Mouse (Mus musculus) lung, embryonic 14.5 days (tissue): Measurements from ENCODE around the gene Tdrd6. TPM values are rescaled to one million over a fixed set of nuclear protein-coding genes. Genes with fewer than 3 reads are reported as not detected.

Experiments used
- ATAC-seq: fragments of 200-750 bp; cut with Nextera tagmentation; 2 replicates; pipeline ENCODE4 v1.8.0; 2017; ENCODE audit warnings: mild to moderate bottlenecking, moderate TSS enrichment, moderate library complexity; ENCODE audit not compliant: insufficient read depth
- DNase-seq: peaks from one replicate; pipeline ENCODE4 v3.0.0-alpha.2; 2015
- H3K27ac ChIP-seq: fragments of 300-500 bp; sonication (generic); 2 replicates; pipeline ENCODE4 v1.5.1; 2014; ENCODE audit warnings: low read depth, mild to moderate bottlenecking, moderate library complexity
- H3K27me3 ChIP-seq: fragments of 300-500 bp; sonication (generic); 2 replicates; pipeline ENCODE4 v1.6.1; 2014; ENCODE audit warnings: low read length, control low read depth; ENCODE audit not compliant: insufficient read depth
- H3K36me3 ChIP-seq: fragments of 300-500 bp; sonication (generic); 2 replicates; pipeline ENCODE4 v1.6.1; 2014; ENCODE audit warnings: control low read depth; ENCODE audit not compliant: insufficient read depth
- H3K4me1 ChIP-seq: fragments of 300-500 bp; sonication (generic); 2 replicates; pipeline ENCODE4 v1.6.1; 2014; ENCODE audit warnings: antibody characterized with exemption, control low read depth; ENCODE audit not compliant: insufficient read depth
- H3K4me2 ChIP-seq: fragments of 300-500 bp; sonication (generic); 2 replicates; pipeline ENCODE4 v1.6.1; 2014; ENCODE audit warnings: mild to moderate bottlenecking
- H3K4me3 ChIP-seq: fragments of 300-500 bp; sonication (generic); 2 replicates; pipeline ENCODE4 v1.5.1; 2014; ENCODE audit warnings: low read depth, low read length
- H3K9ac ChIP-seq: fragments of 300-500 bp; sonication (generic); 2 replicates; pipeline ENCODE4 v1.6.1; 2014
- H3K9me3 ChIP-seq: fragments of 300-500 bp; sonication (generic); 2 replicates; pipeline ENCODE4 v1.6.1; 2016; ENCODE audit warnings: low read depth, low read length, control low read depth
- CTCF ChIP-seq: IDR thresholded peaks from 2 replicates; pipeline ENCODE4 v1.5.1; 2016; ENCODE audit warnings: antibody characterized with exemption, low read depth
- WGBS: fragments of 180-500 bp; shearing (Covaris S2); extraction: QIAGEN DNeasy Blood & Tissue Kit; methylation state at CpG from one replicate; pipeline ENCODE4 v1.1.7; 2014; 5-methylcytosine and 5-hydroxymethylcytosine counted together
- polyA plus RNA-seq: library from polyadenylated mRNA; unstranded; fragments of >200 nt; fragmentation: Nextera tagmentation; extraction: Ambion mirVana; gene quantifications from 2 replicates; pipeline ENCODE4 v1.2.1, GENCODE M21; 2014

The Tdrd6 gene
- polyA plus RNA-seq: 0.18 TPM in 1 of 2 replicates, not detected in the other

DNA sequence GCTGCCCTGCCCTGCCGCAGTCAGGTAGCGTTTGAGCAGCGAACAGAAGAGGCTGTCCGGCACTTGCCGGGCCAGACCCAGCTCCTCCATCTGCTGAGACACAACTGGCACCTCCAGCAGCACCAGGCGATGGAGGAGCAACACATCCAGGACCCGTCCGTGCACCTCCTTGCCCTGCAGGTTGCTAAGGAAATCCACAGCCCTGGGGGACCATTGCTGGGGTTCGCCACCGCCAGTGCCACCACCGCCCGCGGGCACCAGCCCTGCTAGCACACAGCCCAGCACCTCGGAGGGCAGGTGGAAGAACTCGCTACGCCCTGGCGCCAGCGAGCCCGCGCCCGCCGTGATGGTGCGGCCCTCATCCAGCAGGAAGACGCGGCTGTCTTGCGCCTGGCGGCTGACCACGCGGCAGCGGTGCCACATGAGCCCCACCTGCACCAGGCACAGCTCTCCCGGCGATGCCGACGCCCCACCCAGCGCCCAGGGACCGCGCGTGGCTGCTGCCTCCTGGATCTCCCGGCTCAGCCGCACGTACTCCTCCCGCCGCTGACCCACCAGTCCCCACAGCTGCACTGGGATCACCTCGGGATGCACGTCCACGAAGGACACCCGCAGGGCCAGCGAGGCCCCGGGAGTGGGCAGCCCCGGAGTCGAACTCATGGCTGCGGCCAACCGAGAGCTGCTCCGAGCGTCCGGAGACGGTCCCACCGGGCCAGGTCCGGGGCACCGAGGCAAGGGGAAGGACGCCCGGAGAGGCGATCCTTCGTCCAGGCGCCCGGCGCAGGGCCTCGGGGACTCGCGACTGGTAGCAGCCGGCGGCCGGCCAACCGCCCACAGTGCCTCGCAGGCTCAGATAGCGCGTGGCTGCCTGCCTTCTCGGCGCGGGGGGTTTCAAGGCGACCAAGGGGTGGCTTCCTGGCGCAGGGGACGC is at the start of gene Tdrd6:
Gene Tdrd6, minus strand, starts transcription at position 804 of the 931 bp plus-strand sequence.
- peak within 1 kb of the TSS; percentile 34 for H3K4me3 ChIP-seq
- peak within 1 kb of the TSS; percentile 70 for H3K4me2 ChIP-seq

DNA sequence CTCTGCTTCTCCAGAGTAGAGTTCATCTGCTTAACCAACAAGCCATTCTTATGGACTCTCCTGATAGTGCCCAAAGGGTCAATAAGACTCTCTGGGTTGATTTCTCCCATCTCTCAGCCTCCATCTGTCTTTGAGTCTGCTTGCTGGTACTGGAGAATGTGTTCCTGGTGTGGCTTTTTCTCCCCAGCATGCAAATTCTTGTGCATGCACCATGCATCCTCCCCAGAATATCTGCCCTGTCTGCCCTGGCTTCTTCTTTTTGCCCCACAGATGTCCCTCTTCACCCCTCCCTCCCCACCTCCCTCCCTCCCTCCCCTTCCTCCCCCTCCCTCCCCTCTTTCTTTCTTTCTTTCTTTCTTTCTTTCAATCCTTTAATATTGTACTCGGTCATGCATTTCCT is 47.2 kb upstream of the Tdrd6 start:
- Histone ChIP-seq H3K27me3 (no peaks in the 10 kb centered on the region), H3K36me3 (peaks cover 21% of the 10 kb centered on the region; the same call in 1 of the 2 replicates), H3K9me3 (no peaks in the 10 kb centered on the region), H3K4me2 (no peak overlapping the region), H3K4me3 (no peak overlapping the region), H3K4me1 (no peaks in the 10 kb centered on the region), H3K27ac (no peak overlapping the region), H3K9ac (no peak overlapping the region)
- 5% methylated on average over 1 of the region's 1 CpGs for WGBS
- ATAC-seq (no peak), DNase-seq (no peak)
- TF ChIP-seq CTCF: no peak

More for the DNA sequence above, at the start of gene Tdrd6:
- H3K27ac ChIP-seq: no peak within 1 kb of the TSS
- peak; percentile 38; the same call in 1 of the 2 replicates for ATAC-seq
- H3K27me3 ChIP-seq: peaks cover 29% of the 10 kb centered on the region
- peak; percentile 35 for DNase-seq
- TF ChIP-seq CTCF: no peak
- H3K9ac ChIP-seq: peak within 1 kb of the TSS; percentile 32
- H3K36me3 ChIP-seq: no peaks in the 10 kb centered on the region
- 2% methylated on average over 83 of the region's 83 CpGs for WGBS
- no peaks in the 10 kb centered on the region for H3K9me3 ChIP-seq
- no peaks in the 10 kb centered on the region; the same call in 1 of the 2 replicates for H3K4me1 ChIP-seq

DNA sequence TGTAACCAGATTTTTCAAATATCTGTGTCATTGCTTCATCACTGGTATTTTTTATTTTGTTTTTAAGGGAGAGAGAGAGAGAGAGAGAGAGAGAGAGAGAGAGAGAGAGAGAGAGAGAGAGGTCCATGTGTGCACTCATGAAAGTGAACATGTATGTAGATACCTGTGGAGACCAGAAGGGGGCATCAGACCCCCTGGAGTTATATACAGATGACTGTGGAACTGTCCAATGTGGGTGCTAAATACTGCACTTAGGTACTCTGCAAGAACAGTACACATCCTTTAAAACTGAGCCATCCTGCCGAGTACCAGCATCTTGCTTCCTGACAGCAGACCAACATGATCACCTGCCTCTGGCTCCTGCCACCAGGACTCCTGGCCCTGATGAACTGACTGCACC is 46.1 kb upstream of the Tdrd6 start:
- peak; percentile 28; the same call in 1 of the 2 replicates for TF ChIP-seq CTCF
- Histone ChIP-seq H3K27ac (no peak overlapping the region), H3K4me2 (no peak overlapping the region), H3K27me3 (no peaks in the 10 kb centered on the region), H3K9me3 (no peaks in the 10 kb centered on the region), H3K36me3 (peaks cover 18% of the 10 kb centered on the region; the same call in 1 of the 2 replicates), H3K4me1 (no peaks in the 10 kb centered on the region), H3K9ac (no peak overlapping the region), H3K4me3 (no peak overlapping the region)
- no peak for ATAC-seq
- WGBS: 89% methylated on average over 1 of the region's 1 CpGs
- no peak for DNase-seq

DNA sequence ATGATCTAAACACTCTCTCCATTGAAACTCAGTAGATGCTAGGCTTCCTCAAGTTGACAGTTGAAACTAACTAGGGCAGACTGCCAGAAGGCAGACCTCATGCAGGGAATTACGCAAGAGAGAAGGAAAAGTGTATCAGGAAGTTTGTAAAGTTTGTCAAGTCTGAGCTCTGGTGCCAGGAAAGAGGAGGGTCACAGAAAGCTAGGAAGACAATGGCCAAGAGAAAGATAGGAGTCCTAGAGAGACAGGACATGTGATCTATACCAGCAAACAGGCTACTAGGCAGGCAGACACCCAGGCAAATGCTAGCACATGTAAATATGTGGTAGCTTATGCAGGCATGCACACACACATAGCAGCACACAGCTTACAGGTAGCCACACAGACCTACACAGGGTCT is 45.1 kb upstream of the Tdrd6 start:
- no peaks in the 10 kb centered on the region for H3K9me3 ChIP-seq
- no peak overlapping the region for H3K9ac ChIP-seq
- TF ChIP-seq CTCF: no peak
- H3K4me2 ChIP-seq: no peak overlapping the region
- 0 out of 2 replicates have a peak, but pooled peaks cover 10% of the 10 kb centered on the region for H3K36me3 ChIP-seq
- no peak overlapping the region for H3K4me3 ChIP-seq
- 33% methylated on average over 1 of the region's 1 CpGs for WGBS
- H3K27ac ChIP-seq: peak overlapping the region; percentile 54; the same call in 1 of the 2 replicates
- DNase-seq: peak; percentile 84
- ATAC-seq: peak; percentile 71; the same call in 1 of the 2 replicates
- H3K27me3 ChIP-seq: no peaks in the 10 kb centered on the region
- no peaks in the 10 kb centered on the region for H3K4me1 ChIP-seq

DNA sequence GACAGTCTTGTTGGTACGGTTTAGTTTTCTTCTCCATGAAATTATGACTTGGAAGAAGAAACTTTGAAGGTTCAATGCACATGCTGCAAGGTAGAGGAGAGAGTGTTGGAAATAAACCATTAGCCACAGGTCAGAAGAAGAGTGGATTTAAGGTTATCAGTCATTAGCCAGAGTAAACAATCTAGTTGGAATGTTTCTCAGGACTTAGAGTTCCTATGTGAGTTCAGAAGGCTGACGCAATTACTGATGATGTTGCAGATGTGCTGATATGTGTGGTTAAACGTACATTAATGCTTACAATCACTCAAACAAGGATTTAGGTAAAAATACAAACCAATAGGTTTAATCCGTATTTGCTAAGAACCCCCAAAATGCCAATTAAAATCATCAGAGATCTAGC is 41.8 kb upstream of the Tdrd6 start:
- Histone ChIP-seq H3K4me3 (no peak overlapping the region), H3K36me3 (no peaks in the 10 kb centered on the region), H3K27me3 (no peaks in the 10 kb centered on the region), H3K4me1 (peaks cover 6% of the 10 kb centered on the region; the same call in 1 of the 2 replicates), H3K9me3 (no peaks in the 10 kb centered on the region), H3K4me2 (no peak overlapping the region), H3K27ac (no peak overlapping the region), H3K9ac (no peak overlapping the region)
- 43% methylated on average over 4 of the region's 4 CpGs for WGBS
- no peak for ATAC-seq
- TF ChIP-seq CTCF: no peak
- DNase-seq: no peak

DNA sequence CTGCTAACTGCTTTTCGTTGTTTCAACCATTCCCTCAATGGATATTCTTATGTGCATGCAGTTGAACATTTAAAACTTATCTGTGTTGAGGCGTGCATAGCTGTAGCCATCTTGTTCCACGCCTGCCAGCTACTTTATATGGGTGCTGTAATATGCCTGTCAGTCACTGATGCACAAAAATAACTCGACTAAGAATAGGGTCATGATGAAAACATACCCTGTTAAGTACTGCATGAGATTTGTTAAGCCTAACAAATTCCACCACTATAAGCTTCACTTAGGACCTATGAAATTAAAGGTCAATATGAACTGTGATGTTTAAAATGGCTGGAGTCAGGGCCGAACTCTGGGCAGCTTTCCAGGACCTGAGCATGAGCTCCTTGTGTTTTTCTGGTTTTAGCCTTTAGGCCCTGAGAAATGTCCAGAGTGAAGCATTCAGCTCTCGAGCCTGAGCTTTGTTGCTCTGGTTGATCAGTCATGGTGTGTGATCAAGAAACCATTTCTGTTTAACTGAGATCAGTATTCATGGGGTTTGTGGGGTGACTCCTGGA is 39.1 kb upstream of the Tdrd6 start:
- Histone ChIP-seq H3K4me2 (peak overlapping the region; percentile 85), H3K27ac (no peak overlapping the region; the same call in 1 of the 2 replicates), H3K36me3 (no peaks in the 10 kb centered on the region), H3K9ac (no peak overlapping the region), H3K27me3 (no peaks in the 10 kb centered on the region), H3K4me1 (peaks cover 6% of the 10 kb centered on the region; the same call in 1 of the 2 replicates), H3K4me3 (peak overlapping the region; percentile 77; the same call in 1 of the 2 replicates), H3K9me3 (no peaks in the 10 kb centered on the region)
- DNase-seq: peak; percentile 74
- ATAC-seq: no peak
- 54% methylated on average over 6 of the region's 6 CpGs for WGBS
- no peak for TF ChIP-seq CTCF

DNA sequence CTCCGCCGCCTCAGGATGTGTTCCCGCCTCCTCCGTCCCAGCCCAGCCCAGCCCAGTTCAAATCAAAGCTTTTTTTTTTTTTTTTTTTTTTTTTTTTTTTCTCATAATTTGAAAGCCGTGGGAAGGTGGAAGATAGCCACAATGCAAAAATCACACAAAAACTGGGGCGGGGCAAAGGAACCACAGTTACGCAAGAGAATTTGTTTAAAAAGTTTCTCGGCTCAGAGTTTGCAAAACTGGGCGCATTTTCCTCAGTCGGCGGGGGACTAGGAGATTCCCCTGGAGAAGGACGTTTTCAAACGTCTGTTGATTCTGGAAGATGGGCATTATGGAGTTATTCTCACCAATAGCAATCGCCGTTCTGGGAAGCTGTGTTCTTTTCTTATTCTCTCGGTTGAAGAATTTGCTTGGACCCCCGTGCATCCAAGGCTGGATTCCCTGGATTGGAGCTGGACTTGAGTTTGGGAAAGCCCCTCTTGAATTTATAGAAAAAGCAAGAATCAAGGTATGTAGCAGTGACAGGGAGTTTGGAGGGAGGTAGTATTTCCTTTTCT is 37.3 kb upstream of the Tdrd6 start, which contains the start of gene Cyp39a1:
Gene Cyp39a1, plus strand, starts transcription at position 136 of the 554 bp plus-strand sequence.
- H3K36me3 ChIP-seq: no peaks in the 10 kb centered on the region
- H3K9ac ChIP-seq: peak within 1 kb of the TSS; percentile 73
- no peaks in the 10 kb centered on the region for H3K9me3 ChIP-seq
- WGBS: 1% methylated on average over 17 of the region's 17 CpGs
- no peaks in the 10 kb centered on the region for H3K27me3 ChIP-seq
- H3K4me1 ChIP-seq: peaks cover 6% of the 10 kb centered on the region; the same call in 1 of the 2 replicates
- no peak for ATAC-seq
- peak within 1 kb of the TSS; percentile 77 for H3K4me3 ChIP-seq
- peak within 1 kb of the TSS; percentile 61 for H3K27ac ChIP-seq
- DNase-seq: no peak
- no peak for TF ChIP-seq CTCF
- peak within 1 kb of the TSS; percentile 85 for H3K4me2 ChIP-seq
